1 mouse cellular context compared by ENCODE assay signal in the genomic region with DNA sequence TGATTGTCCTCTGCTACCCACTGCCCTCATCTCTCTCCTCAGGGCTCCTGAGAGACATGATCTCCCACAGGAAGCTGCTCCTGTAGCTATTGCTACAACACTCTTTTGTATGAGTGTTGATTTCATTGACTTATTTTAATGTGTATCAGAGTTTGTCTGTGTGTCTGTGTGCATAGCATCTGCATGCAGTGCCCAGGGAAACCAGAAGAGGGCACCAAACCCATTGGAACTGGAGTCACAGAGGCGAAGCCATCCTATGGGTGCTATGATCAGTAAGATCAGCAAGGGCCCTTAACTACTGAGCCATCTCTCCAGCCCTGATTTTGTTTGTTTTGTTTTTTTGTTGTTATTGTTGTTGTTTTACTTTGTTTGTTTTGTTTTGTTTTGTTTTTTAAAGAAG.
A peak's percentile ranks its signal among the peaks of the same experiment; 100 is the strongest.
TF ChIP-seq lines count a peak whose summit lies in the region.

No protein-coding gene starts in this region.

TF ChIP-seq in CH12.LX, 34 proteins besides CTCF, POLR2A, EP300 and RAD21:
- TF ChIP-seq BHLHE40 (IDR thresholded peaks at IDR 0.05; ENCODE audit: low read depth, low read length) = no peak
- peak; percentile 79 for TF ChIP-seq SMC3 (IDR thresholded peaks at IDR 0.05; ENCODE audit: low read depth, low read length)
